Mouse (Mus musculus) cerebellum, postnatal 4 days (tissue): ENCODE measurements at regions not wholly inside any gene's neighbourhood (a gene's known extent, or its start where the extent isn't known, plus 50 kb on each side); places are given as distances from the start of the nearest gene placed in this dataset.
A peak's percentile ranks its signal among the peaks of the same experiment; 100 is the strongest.

Source experiments
- DNase-seq, 2 experiments: peaks; one replicate each; pipeline ENCODE4 v3.0.0; 2022; ENCODE audit warnings: low spot score in 2 of 2, mixed read lengths in 1 of 2

DNA sequence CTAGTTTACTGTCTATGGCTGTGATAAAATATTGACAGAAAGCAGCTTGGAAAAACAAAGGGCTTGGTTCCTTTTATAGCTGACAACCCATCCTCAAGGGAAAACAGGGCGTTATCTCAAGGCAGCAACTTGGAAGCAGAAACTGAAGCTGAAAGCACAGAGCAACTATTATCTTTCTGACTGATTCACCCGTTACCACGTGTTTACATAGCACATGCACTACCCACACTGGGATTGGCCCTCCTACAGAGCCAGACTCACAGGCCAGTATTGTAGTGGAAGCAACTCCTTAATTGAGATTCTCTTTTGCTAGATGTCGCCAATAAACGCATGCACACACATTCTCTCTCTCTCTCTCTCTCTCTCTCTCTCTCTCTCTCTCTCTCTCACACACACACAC lies 465.5 kb downstream of the Pros1 start:
- DNase-seq = no peak

DNA sequence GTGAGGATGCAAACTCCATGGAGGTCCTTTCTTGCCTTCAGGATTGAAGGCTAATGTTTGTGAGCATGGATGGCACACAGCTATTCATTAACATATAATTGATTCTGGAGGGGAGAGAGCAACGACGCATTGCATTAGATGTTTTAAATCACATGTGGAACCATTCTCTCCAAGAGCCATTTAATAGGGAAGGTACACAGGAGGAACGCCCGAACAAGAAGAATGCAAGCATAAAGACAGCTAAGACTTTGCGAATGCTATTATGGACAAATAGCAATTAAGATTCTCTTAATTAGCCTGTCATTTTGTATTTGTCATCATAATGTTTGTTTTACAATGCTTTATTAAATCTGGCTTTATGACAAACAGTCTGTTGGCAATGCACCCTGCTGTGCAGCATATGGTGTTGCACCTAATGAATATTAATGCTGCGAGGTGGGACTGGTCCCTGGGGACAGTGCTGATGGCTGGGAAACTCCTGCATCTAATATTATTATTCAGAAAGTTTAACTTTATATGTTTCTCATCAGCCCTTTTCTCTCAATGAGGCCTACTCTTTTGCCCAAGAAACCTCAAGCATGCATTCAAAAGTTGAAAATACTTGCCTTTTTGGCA lies 497.5 kb downstream of the Pros1 start:
- peak in 1 of 2 experiments; percentile 40 for DNase-seq

DNA sequence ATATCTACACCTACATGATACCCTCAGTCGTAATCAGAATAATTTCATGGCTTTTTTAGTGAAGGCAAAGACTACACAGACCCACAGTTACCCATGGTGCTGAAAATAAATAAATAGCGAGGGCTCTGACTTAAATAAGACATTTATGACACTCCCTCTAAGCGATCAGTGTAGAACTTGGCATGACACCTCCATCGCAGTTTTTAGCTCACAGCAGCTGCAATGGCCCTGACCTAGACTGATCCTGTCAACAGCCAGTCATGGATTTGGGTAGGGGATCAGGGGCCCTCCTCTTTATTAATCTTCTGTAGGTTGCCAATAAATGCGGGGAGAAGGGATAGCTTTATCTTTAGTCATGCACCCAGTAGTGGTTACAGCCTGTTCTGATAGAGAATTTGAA lies 494.1 kb downstream of the Epha3 start:
- DNase-seq = no peak

DNA sequence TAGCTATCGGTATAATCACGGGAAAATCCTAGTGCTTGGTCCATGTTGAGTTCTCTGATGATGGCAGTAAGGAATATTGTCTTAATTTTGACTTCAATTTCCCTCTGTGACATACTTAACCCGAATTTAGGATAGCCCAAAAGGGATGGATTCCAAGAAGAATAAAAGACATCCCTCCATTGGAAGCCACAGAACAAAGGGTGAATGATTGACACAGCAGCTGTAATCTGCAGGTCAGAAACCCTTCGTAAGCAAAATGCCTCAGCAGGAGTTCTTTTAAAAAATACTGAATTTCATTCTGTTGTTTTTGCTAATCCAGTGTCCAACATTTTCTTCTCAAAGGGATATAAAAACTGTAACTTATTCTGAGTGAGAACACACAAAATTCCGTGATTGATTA lies 492.7 kb downstream of the Epha3 start:
- DNase-seq = no peak

DNA sequence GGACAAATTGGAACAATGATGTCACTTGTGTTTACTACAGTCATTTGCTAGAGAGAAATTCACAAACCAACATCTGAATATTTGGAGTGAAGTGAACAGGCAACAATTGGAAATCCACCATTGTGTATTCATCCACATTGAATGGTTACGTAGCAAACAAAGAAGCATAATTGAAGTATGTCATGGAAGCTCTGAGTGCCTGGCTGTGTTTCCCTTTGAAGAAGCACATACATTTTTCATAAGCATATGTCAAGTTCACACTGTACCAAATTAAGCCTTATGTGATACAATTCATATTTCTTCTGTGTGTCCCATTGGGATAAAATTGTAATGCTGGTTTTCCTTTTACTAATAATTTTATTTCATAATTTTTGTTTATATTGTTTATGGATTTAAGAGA lies 459.0 kb downstream of the Epha3 start:
- DNase-seq = no peak

DNA sequence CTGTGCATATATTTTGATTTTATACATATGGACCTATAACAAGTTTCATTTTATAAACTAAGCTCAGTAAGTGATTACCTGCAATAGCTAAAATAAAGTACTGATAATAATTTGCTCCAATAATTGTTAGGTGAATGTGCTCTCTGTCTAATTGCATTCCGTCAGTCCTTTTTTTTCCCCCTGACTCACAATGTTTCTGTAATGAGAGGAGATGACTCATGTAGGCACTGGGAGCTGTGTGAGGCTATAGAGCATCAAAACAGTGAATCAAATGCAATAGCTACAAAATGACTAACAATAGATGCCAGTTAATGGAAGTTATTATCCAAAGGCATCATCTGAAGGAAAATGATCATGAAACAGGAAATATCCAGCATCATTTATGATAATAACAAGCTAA lies 451.3 kb downstream of the Epha3 start:
- DNase-seq = no peak

DNA sequence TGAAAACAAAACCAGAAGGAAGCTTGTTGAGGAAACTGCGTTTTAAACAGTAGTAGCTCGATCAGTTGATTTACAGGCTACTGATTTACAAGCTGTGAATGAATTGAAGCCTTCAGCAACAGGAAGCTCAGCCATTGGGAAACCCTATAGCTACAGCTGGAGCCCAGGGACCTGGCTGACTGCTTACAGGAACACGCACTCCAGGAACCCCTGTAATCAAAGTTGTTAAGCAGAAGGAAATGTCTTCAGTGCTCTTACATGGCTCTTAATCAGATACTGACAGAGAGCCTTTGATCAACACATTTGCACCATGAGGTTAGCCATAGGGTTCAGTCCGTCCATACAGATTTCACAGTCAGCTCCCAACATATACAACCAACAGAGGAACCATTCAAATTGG lies 411.7 kb downstream of the Epha3 start:
- DNase-seq = no peak

DNA sequence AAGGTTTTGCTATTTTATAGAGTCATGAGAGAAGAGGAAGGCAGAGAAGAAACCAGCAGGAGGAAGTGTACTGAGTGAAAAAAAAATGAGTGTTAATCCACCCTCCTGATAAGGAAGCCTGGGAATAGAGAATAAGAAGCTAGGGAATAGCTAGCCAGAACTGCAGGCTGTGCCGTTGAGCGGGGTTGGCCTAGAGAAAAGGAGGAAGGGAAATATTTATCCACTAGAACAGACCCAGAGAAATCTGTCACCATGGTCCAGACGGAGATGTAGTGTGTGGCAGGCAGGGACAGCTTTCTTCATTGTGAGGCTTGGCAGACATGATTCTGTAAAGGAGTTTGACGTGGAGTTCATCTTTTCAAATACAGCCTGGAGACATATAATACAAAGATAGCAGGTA lies 397.4 kb downstream of the Epha3 start:
- no peak for DNase-seq

DNA sequence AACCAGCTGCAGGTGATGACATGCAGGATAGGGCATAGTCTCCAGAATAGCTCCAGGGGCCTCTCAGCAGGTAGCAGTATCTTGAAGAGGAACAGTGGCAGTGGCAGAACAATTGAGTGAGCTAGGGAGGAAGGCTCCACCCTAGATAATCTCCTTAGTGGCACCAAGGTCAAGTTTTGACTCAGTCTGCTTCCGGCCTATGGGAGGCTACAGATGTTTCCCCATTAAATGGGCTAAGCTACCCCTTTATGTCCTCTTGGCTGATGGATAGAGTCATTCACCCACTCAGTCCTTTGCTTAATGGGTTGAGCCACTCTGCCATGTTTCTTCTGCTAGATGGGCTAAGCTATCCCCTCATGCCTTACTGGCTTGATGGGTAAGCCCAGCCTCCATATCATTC lies 395.1 kb downstream of the Epha3 start:
- no peak for DNase-seq
